Mouse (Mus musculus): ENCODE results near the gene Skida1.

Gene Skida1

DNA sequence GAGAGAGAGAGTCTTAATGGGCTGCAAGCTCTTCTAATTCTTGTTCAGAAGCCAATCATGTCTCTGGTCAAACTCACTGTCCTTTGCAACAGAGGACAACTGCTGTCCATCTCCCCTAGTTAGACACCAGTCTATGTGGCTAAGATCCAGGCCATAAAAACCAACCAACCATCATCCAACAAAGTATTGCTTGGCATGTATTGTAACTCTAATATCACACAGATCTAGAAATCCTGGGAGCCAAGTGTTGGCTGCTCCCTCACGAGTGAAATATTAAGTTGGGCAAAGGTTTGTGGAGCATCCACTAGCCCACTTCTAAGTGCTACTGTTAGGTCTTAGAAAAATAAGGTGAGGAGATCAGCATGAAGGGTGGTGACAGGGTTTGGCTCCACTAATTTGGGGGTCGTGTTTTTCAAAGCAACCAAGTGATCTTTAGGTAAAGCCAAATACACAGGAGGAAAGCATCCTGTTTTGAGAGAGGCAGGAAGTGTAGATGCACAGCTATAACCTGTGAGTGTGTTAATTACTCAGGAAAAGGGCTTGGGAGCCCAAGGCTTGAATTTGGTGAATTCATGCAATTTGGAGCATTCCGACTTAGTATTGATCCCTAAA, 10.6 kb downstream of the Skida1 start:
- DNase-seq = peak; percentile 20

DNA sequence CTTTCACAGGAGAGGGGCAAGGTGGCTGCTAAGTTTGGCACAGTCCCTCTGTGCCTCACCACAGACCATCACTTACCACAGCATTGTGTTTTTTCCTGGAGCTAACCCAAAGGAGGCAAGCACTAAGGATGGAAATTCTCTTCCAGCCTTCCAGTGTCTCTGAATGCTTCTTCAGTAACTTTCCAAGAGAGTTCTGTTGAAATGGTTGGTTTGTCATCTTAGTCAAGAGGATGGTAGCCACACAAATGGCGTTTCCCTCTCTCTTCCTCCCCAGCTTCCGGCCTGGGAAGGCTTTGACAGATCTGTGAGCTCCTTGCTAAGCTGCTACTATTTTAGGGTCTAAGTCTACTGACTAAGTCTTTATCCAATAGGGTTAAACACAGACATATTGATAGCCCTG, 11.4 kb downstream of the Skida1 start, which contains the start of gene A930004D18Rik:
Gene A930004D18Rik, minus strand, starts transcription at position 247 of the 400 bp plus-strand sequence.
- no peak for DNase-seq

DNA sequence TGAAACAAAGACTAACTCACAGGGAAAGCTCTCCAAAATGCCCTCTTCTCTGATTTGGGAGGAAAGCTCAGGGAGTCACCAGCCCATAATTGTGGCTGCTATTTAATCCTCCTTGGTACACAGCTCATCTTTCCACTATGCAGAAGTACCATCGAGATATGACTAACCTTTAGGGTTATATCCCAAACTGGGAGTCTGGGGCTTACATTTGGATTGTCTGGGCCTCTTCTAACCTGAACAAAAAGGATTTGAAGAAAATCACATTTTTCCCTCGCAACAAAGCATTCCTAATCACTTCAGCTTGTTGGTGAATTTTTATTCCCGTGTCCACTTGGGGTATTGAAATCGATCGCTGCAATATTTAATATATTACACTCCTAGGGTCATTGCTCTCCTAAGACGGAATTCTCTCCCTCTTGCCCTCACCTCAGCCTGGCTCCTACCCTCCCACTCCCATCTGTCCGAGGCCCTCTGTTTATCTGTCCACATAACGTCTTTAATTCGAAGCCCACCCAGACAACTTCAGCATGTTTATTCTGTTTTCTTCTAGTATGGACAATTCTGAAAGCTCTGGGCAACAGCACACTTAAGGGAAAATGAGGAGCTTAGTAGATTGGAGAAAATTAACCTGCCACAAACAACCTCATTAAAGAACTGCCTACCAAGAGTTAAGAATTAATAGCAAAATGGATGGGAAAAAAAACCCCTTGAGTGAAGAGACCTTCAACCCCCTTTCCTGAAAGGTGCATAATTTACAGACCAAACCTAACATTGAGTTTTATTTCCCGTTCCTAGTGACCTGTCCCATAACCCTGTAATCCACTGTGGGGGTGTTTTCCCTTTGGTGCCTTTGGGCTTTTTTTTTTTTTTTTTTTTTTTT, 14.2 kb downstream of the Skida1 start:
- peak; percentile 19 for DNase-seq

DNA sequence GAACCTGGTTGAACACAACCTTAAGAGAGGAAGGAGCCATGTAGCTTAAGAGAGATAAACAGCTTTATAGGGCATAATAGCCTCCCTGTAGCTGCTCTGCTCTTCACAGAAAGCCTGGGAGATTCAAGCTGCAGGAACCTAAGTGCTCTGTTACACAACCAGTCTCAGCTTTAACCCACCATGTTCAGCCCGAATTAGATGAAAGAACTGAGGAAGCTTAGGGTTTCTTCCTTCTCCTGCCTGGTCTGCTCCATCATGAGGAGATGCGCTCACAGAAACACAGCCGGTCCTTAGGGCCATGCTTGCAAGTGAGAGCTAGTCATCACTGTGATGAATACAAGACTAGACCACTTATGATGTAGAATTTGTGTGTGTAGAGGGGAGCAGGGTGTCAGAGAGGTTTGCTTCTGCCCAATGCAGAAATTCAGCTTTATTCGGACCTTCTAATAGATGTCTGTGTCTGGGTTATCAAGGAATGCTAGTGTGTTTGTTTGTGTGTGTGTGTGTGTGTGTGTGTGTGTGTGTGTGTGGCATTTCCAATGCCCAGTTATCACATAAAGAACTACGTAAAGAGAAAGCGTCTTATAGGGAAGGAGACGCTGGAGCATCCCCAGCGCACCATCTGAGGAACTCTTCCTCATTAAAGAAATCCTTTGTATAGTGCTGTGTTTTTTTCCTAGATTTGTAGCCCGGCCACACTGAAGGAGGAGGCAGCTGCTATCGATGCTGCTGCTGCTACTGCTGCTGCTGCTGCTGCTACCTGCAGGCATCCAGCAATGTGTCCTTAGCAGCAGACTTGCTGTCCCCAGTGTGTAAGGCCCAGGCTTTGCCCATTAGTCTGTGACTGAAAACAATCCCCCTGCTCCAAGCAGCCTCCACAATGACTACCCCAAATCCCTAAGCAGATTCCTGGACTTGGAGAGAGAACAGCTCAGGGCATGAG, 15.4 kb downstream of the Skida1 start:
- DNase-seq = peak; percentile 48

DNA sequence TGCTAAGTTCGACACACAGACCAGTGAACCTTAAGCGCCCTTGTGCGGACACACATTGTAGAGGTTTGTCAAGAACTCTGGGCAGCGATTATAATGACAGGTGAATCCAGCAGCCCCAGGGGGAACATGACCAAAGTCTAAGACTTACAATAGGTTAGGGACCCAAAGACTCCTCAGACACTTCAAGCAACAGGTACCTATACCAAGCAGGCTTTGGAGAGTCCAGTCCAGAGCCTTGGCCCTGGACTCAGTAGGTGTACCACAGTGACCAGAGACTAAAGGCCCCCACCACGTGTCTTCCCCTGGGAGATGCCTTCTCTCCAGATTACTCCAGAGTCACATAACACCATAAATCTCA, 16.3 kb downstream of the Skida1 start:
- DNase-seq = peak; percentile 46

DNA sequence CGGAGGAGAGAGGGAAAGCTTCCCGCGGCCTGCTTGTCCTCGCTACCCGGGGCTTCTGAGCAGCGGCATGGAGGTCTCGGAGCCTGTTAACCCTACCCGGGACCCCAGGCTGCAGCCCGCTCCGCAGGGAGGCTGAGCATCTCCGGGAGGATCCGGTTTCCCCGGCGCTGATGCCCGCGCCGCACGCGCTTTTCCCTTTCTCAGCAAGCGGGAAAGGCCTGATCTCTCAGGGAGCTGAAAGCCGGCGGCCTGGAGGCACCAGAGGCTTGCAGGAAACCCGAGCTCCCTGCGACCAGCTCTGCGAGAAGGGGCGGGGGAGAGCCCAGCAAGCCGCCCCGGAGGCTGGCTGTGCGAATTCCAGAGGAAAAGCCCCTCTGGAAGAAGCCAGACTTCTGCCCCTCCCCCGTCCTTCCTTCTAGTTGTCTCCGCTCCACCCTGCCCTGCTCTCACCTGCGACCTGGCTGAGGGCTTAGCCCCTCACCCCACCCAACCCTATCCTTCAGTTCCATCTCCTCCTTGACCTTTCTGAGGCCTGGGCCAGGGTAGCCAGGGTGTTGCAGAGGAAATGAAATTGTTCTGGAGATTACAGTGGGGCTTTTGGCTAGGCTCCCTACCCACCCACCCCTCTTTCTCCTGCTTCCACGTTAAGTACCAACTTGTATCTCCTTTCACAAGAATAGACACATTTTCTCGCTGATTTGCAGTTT, 16.9 kb downstream of the Skida1 start:
- peak; percentile 93 for DNase-seq

DNA sequence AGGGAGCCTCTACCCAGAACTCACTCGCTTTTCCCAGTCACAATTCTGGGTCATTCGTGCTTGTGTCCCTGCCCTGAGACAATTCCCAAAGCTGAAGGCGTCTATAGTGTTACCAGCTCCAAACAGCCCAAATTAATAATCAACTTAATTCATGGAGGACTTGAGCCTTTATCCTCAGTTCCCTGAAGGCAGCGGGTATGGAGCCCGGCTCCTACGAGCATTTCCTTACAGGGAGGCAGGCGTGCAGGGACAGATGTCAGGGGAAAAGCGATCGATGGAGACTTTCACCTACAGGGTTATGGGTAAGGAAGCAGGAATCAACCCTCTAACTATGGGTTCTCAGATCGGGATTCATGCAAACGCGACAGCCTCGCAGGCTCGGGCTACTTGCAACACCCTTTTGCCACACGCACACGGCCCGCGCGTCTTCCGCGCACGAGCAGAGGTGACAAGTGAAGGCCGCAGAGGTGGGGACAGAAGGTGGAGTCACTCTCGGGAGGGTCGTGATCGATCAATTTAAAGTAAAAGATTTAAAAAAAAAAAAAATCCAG, 17.5 kb downstream of the Skida1 start:
- peak; percentile 68 for DNase-seq

DNA sequence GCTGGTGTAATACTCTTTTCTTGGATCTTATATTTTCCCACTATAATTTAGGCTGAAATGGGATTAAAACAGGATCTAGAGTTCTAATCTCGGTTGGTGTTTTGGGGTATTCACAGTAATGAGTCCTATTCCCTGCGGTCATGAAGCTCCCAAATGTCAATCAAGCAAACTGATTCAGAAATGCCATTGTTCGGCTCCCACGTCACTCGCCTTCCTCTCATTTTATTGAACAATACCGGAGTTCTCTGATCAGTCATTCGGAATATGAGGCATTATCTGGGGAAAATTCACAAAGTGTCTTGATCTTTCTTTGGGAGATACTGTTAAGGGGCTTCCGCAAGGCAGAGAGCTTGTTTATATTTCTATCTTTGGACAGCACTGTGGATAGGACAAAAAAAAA, 18.3 kb downstream of the Skida1 start:
- peak; percentile 80 for DNase-seq

DNA sequence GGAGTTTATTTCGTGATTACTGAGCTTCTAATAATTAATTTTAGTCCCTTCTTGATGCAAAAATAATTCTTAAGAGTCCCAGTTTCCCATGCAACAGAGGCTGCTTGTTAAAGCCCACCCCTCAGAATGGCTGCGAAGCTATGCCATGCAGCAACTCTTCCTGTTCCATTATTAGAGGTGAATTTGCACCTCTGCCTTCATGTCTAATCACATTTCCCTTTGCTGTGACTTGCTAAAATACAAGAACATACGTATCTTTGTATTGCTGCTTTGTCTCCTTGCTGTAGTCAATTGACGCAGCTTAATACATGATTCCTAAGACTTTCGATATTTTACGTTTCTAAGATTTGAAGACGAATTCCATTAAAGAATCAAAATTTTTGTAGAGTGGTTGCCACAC, 19.2 kb downstream of the Skida1 start:
- DNase-seq = peak; percentile 53

DNA sequence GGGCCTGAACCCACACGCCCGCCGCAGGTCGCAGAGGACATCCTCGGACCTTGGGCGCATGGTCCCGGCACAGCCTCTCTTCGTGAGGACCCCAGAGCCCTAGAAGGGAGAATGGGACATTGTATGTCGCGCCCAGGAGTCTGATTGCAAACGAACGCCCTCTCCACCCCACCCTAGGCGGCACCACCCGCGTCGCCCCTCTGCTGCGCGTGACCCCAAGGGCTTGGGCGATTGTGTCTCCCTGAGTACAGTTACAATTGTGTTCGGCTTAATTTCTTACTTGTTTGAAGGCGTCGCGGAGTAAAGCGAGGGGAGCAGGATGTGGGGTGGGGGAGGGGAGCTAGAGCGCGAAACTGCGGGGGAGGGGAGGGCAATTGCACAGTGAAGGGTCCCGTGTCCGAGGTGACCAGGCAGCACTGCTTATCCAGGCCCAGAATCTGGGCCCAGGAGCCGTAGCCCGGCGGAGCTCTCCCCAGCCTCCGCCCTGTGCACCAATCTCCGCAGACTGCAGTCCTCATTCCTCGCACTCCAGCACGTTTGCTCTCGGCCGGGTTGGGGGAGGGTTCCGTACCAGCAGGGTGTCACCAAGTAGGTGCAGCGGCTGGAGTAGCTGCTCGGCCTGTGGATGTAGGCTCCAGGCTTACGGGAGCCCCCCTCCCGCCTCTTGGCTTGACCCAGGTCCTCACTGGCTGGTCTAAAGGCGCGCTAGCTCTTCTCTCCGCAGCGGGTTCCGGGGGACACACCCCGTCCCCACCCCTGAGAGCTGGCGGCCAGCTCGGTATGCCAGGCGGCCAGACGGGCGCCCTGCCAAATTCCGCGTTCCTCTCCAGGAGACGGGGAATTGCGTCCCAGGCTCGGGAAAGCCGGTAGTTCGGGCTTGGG, 20.5 kb downstream of the Skida1 start:
- DNase-seq = peak; percentile 88

DNA sequence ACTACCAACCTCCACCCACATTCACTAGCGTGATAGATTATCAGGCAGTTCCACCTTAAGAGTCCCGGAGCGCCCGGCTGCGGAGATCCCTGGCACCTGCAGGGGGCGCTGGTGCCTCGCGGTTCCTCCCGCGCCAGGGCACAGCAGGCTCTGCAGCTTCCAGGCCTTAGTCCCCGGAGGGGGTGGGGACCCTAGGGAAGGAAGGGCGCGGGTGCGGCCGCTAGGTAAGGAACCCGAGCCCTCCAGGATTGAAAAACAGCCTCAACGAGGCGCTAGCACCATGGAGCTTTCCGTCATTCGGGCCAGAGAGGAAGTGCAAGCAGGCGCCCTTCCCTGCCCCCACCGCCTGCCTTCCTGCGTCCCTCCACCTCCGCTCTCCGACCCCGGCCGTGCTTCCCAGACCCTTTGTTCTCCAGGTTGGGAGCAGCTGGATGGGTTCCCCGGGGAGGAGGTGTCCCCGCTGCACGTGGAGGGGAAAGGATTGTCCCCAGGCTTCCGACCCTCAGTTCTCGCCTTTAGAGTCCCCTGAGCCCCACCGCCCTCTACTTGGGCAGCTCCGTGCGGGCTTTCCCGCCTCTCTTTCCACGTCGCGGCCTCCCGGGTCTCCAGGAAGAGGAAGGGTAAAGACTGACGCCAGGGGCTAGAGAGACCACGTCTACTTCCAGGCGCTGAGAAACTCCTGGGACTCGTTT, 21.3 kb downstream of the Skida1 start:
- DNase-seq = peak; percentile 98

DNA sequence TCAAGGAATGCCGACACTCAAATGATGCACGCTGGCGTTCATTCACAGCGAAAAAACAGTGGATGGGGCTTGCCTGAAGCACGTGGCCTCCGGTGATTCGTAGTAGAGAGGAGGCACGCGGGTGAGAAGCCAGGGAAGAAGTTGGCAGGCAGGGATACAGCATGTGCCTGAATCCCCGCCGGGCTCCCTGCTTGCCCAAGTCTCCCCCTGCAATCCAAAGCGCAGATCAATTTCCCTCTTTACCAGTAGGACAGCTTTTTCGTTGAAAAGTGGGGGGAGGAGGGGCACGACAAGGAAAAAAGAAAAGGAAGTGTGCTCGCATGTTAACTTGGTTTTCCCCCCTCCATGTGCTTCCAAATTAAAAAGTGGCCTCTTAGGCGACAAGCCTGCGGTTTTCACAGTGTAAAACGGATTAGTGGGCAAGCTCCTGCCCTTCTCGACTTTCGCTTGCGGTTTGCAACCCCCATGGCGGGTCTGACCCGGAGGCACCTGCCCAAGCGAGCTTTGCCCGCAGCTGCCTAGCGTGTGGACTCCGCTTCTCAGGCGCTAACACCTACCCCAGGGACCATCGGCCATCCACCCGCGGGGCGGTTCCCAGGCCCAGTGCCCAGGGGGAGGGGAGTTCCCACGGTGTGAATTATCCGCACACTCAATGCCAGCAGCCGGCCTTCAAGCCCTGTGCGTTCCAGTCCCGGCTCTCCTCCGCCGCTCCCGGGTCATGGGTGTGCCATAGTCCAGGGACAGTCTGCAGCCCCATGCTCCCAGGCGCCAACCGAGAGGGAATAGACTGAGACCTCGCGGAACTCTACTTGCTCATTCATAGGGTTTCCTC, 22.5 kb downstream of the Skida1 start:
- DNase-seq = peak; percentile 80

DNA sequence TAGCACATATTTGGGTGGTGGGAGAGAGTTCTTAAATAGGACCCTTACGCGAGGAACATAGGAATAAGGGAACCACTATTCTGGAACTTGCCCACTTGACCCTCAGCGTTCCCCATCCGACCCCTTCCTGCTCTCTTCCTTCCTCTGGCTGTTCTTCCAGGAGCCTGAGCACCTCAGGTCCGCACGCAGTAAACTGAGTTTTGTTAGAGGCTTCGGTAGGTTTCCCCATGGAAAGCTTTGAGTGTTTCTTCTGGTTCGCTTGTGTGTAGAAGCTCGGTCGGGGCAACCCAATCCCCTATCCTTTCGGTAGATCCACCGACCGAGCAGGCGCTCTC, 23.1 kb downstream of the Skida1 start:
- DNase-seq = no peak

DNA sequence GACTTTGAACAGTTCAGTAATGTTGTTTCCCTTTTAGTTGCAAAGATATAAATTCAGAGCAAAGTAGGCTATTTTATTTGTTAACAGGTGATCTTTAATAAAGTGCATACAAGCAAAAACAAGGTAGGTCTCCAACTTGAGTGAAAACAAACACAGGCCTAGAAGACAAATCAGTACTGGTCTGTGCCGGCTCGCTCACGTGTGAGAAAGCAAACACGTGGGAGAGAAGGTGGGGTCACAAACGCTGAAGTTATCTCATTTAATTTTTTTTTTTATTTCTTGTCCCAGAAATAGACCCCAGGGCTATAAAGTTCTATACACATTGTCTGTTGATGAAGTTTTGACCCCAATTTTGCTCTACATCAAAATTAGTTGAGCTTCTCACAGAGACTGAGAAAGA, 23.7 kb downstream of the Skida1 start:
- peak; percentile 48 for DNase-seq

DNA sequence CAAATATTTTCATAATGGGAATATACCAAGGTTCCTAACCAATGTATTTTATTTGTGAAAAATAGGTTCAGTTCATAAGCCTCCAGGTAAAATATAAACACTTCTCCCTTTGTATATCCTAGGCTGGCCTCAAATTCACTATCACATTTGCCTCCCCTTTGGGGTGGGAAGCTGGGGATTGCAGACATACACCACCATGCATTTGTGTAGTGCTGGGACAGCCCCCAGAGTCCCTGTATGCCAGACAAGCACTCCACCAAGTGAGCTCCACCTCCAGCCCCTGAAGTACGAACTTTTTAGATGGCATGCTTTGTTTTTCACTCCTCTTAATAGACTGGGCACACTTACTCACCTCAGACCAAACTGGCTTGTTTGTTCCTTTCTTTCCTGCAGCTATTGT, 26.0 kb downstream of the Skida1 start:
- DNase-seq = no peak

DNA sequence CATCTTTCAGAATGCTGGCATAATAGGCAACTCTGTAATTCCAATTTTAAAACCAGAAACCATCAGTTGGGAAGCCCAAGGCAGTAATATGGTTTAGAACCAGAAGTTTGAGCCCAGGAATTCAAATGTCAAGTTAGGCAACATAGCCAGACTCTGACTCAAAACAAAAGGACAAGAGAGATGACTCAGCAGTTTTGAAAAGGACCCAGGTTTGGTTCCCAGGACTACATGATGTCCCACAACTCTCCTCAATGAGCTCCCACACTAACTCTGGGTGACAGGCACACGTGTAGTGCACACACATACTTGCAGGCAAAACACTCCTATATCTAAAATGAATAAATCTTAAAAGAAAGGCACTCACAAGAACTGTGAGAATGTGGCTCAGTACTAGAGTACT, 29.7 kb downstream of the Skida1 start:
- DNase-seq = no peak

DNA sequence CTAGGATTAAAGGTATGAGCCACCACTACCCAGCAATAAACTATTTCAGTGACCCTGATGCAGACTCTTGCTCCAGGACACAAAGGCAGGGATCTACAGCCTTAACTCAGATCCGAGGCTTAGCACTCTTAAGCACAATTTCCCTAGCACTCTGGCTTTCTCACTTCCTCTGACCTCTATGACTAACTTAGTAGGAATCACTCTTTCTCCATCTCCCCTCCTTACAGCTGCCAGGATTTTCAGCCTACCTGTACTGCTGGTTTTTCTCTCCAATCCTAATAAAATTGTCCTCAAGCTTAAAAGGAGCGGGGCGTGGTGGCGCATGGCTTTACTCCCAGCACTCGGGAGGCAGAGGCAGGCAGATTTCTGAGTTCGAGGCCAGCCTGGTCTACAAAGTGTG, 31.5 kb downstream of the Skida1 start:
- DNase-seq = no peak

DNA sequence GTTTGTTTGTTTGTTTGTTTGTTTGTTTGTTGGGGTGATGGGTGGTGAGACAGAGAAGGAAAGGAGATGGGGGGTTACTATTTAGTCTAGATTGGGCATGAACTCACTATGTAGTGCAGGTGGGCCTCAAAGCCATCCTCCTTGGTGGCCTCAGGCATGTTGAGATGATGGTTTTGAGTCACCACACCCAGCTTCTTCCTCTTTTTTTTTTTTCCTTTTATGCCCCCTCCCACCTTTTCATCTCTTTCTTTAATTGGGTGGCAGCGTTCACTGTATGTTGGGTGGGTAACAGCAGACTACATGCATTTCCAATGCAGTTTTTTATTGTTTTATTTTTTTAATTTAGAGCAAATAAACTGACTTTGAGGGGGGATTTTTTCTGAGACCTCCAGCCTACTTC, 32.2 kb downstream of the Skida1 start:
- DNase-seq = no peak

DNA sequence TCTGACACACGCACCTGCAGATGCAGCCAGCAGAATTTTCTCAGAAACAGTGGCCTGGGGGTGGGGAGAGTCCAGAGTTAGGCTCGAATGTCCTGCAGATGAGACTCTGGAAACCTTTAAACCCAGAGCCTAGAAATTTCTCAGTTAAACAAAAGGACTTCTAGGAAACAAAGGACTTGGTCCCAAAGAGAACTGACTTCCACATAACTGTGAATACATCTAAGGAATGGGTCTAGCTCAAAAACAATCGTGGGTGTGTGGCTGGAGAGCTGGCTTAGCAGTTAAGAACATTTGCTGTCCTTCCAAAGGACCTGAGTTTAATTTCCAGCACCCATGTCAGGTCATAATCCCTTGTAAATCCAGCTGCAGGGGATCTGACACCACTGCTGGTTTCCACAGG, 33.3 kb downstream of the Skida1 start:
- no peak for DNase-seq

DNA sequence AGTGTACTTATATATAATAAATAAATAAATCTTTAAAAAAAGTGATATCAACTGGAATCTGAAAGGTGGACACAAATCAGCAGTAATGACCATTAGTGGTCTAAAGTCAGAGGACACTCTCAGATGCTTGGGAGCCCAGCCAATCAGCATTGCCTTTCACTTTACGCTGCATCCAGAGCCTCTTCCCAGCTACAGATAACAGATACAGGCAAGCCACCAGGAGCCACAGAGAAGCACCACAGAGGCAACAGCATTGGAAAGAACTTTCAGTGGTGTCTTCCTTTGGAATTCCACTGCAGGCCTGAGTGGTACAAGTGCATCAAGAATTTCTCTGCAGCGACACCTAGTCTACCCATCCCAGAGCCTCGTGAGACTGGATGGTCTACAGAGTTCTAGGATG, 36.0 kb downstream of the Skida1 start:
- no peak for DNase-seq

Data from embryo, embryonic 11 days (tissue).